Mouse (Mus musculus): Measurements from ENCODE around the gene Cpz. TPM values are rescaled to one million over a fixed set of nuclear protein-coding genes. Genes with fewer than 3 reads are reported as not detected.

Gene Cpz
- polyA plus RNA-seq (2014; fragmentation: Nextera tagmentation; extraction: Ambion mirVana): 4.5 and 5.9 TPM in 2 replicates

DNA sequence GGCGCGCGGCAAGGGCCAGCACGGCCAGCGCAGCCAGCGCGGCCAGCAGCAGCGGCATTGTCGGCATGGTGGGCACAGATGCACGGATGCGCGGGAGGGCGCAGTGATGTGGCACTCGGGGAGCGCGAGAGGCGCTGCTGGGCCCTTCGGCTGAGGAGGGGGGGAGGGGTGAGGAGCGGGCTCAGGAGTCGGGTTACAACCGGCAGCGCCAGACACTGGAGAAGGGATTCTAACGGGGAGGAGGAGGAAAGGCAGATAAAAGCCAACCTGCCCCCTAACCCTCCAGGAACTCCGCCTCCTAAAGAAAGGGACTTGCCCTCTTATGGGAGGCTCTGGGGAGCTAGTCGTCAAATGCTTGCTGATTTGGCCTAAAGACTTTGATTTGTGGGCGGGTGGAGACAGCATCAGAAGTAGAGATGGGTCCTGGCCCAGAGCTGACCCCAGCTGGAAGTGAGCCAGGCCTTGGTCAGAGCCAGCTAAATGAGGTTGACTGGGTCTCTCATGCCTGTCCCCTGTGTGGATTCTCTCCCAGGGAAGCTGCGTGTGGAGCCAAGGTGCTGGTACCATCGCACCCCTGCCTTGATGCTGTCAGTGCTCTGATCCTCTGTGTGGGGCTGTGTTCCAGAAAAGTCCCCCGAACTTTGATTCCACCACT lies at the start of gene Cpz:
Cpz (minus strand) TSS at position 230 of the 655 bp plus-strand sequence.
- no peaks in the 10 kb centered on the region for H3K9me3 ChIP-seq (replicated peaks; ENCODE audit: control insufficient read depth, low read length)
- peak within 1 kb of the TSS; percentile 71 for H3K4me2 ChIP-seq
- peaks cover 11% of the 10 kb centered on the region for H3K4me1 ChIP-seq (ENCODE audit: control insufficient read depth, insufficient read depth, low read length)
- H3K9ac ChIP-seq (ENCODE audit: low read depth, low read length): peak within 1 kb of the TSS; percentile 49
- H3K27me3 ChIP-seq (ENCODE audit: control insufficient read depth, insufficient read depth, low read length): peaks cover 51% of the 10 kb centered on the region
- no peak within 1 kb of the TSS for H3K27ac ChIP-seq (ENCODE audit: low read depth, low read length)
- no peaks in the 10 kb centered on the region for H3K36me3 ChIP-seq (ENCODE audit: control insufficient read depth, insufficient read depth, low read length)
- peak; percentile 70 for ATAC-seq (replicated peaks; ENCODE audit: insufficient number of reproducible peaks, low FRiP score, low TSS enrichment)
- H3K4me3 ChIP-seq (ENCODE audit: low read depth, low read length): peak within 1 kb of the TSS; percentile 34
- 2% methylated on average over 29 of the region's 29 CpGs for WGBS (ENCODE audit: insufficient replicate concordance)

DNA sequence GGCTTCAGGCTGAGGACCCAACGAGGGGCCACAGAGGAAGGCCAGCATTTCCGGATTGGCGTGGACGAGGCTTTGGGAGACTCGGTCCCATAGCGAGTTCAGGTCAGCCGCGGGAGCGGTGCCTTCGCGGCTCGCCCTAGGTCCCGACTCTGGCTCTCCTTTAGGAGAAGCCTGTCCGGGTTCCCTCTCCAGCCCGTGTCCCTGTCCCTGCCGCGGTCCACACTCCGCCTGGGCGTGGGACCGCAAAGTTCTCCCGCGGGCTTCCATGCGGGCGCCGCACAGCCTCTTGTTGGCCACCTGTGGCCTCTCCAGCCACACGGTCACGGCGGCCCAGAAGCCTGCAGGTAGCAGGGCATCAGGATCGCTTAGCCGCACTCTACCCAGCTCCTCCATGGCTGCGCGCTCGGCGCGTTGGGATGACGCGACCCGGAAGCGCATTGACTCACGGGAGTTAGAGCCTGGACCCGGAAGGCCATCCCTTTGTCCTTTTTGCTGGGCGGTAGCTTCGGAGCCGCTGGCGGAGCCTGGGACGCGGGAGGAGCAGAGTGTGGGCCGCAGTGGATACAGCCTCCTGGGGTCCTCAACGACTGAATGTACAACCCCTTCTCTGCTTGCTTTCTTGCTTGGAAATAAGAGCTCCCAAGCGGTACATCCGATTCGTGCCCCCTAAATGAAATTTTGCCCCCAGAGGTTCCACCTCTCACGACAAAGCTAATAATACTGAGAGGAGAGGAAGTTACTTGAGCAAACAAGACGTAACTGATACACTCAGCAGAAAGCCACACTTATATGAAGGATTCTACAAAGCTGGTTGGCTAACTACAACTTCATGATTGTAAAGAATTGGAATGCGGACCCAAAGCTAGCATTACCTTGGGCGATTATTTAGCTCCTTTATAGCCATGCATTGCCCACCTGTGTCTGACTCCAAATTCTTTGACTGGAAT lies 49.4 kb upstream of the Cpz start, which contains the start of gene Trmt44:
Trmt44 (minus strand) TSS at position 418 of the 947 bp plus-strand sequence.
- Histone ChIP-seq H3K27ac (ENCODE audit: low read depth, low read length) (peak within 1 kb of the TSS; percentile 80), H3K36me3 (ENCODE audit: control insufficient read depth, insufficient read depth, low read length) (peaks cover 5% of the 10 kb centered on the region; the same call in 1 of the 2 replicates), H3K4me1 (ENCODE audit: control insufficient read depth, insufficient read depth, low read length) (peaks cover 6% of the 10 kb centered on the region), H3K9me3 (replicated peaks; ENCODE audit: control insufficient read depth, low read length) (no peaks in the 10 kb centered on the region), H3K4me3 (ENCODE audit: low read depth, low read length) (peak within 1 kb of the TSS; percentile 68), H3K9ac (ENCODE audit: low read depth, low read length) (peak within 1 kb of the TSS; percentile 82), H3K27me3 (ENCODE audit: control insufficient read depth, insufficient read depth, low read length) (no peaks in the 10 kb centered on the region), H3K4me2 (peak within 1 kb of the TSS; percentile 90)
- 3% methylated on average over 56 of the region's 56 CpGs for WGBS (ENCODE audit: insufficient replicate concordance)
- ATAC-seq (replicated peaks; ENCODE audit: insufficient number of reproducible peaks, low FRiP score, low TSS enrichment): peak; percentile 82

DNA sequence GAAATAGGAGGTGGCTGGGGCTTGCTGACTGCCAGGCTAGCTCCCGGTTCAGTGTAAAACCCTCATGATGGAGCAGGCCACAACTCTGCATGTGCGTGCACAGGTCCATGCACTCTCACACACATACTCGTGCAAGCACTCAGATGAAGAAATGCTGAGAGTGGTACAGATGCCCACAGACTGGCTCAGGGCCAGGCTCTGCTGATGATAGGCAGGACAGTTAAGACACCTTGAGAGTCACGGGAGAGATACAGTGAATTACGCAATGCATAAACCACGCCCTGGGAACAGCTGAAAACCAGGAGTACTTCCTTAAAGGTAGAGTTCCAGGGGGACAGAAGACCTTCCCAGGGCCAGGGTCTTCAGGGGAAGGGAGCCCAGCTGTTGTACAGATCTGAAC lies 46.0 kb upstream of the Cpz start:
- Histone ChIP-seq H3K36me3 (ENCODE audit: control insufficient read depth, insufficient read depth, low read length) (peaks cover 11% of the 10 kb centered on the region), H3K4me3 (ENCODE audit: low read depth, low read length) (no peak overlapping the region), H3K27me3 (ENCODE audit: control insufficient read depth, insufficient read depth, low read length) (no peaks in the 10 kb centered on the region), H3K9ac (ENCODE audit: low read depth, low read length) (no peak overlapping the region), H3K4me2 (no peak overlapping the region), H3K27ac (ENCODE audit: low read depth, low read length) (no peak overlapping the region), H3K9me3 (replicated peaks; ENCODE audit: control insufficient read depth, low read length) (no peaks in the 10 kb centered on the region), H3K4me1 (ENCODE audit: control insufficient read depth, insufficient read depth, low read length) (peaks cover 6% of the 10 kb centered on the region)
- 88% methylated on average over 6 of the region's 6 CpGs for WGBS (ENCODE audit: insufficient replicate concordance)
- no peak for ATAC-seq (replicated peaks; ENCODE audit: insufficient number of reproducible peaks, low FRiP score, low TSS enrichment)

DNA sequence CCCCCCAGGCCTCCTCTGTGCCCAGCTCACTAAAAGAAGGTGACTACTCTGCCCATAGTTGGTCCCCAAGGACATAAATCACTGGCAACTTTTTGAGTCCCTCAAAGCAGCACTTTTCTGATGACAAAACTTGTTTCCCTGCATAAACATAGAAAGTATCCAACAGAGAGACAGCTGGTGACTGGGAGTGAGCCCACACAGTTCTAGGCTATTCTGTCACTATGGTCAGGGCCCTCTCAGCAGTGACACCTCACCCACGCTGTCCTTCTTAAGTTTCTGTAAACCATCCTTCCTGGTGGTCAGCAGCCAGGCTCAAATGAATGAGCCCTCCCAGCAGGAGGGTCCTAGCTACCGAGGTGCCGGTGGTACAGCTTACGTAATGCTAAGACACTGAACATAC lies 41.1 kb upstream of the Cpz start:
- ATAC-seq (replicated peaks; ENCODE audit: insufficient number of reproducible peaks, low FRiP score, low TSS enrichment): no peak
- no peak overlapping the region for H3K4me3 ChIP-seq (ENCODE audit: low read depth, low read length)
- H3K9ac ChIP-seq (ENCODE audit: low read depth, low read length): no peak overlapping the region
- H3K9me3 ChIP-seq (replicated peaks; ENCODE audit: control insufficient read depth, low read length): no peaks in the 10 kb centered on the region
- H3K27me3 ChIP-seq (ENCODE audit: control insufficient read depth, insufficient read depth, low read length): no peaks in the 10 kb centered on the region
- peaks cover 30% of the 10 kb centered on the region for H3K36me3 ChIP-seq (ENCODE audit: control insufficient read depth, insufficient read depth, low read length)
- no peak overlapping the region for H3K27ac ChIP-seq (ENCODE audit: low read depth, low read length)
- no peak overlapping the region for H3K4me2 ChIP-seq
- no peaks in the 10 kb centered on the region for H3K4me1 ChIP-seq (ENCODE audit: control insufficient read depth, insufficient read depth, low read length)
- 82% methylated on average over 4 of the region's 4 CpGs for WGBS (ENCODE audit: insufficient replicate concordance)

DNA sequence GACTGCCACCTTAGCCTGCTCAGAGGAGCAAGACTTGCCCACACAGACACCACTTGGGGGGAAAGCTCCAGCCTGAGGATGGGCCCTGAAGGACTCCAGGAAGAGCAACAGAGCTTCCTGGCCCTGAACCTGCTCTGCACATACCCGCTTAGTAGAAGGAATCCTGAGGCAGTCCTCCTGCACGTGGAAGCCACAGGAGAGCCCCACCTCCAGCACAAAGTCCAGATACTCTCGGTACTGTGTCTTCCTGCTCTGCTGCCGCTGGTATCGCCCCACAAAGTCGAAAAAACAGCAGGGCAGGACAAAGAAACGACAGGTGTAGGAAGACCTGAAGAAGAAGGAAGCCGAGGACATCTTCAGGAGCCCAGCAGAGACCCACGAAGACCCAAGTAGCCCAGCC lies 39.7 kb upstream of the Cpz start:
- H3K4me2 ChIP-seq: no peak overlapping the region
- no peaks in the 10 kb centered on the region for H3K4me1 ChIP-seq (ENCODE audit: control insufficient read depth, insufficient read depth, low read length)
- no peaks in the 10 kb centered on the region for H3K9me3 ChIP-seq (replicated peaks; ENCODE audit: control insufficient read depth, low read length)
- H3K27me3 ChIP-seq (ENCODE audit: control insufficient read depth, insufficient read depth, low read length): no peaks in the 10 kb centered on the region
- 84% methylated on average over 9 of the region's 9 CpGs for WGBS (ENCODE audit: insufficient replicate concordance)
- no peak for ATAC-seq (replicated peaks; ENCODE audit: insufficient number of reproducible peaks, low FRiP score, low TSS enrichment)
- no peak overlapping the region for H3K4me3 ChIP-seq (ENCODE audit: low read depth, low read length)
- no peak overlapping the region for H3K27ac ChIP-seq (ENCODE audit: low read depth, low read length)
- H3K36me3 ChIP-seq (ENCODE audit: control insufficient read depth, insufficient read depth, low read length): peaks cover 31% of the 10 kb centered on the region
- H3K9ac ChIP-seq (ENCODE audit: low read depth, low read length): no peak overlapping the region

DNA sequence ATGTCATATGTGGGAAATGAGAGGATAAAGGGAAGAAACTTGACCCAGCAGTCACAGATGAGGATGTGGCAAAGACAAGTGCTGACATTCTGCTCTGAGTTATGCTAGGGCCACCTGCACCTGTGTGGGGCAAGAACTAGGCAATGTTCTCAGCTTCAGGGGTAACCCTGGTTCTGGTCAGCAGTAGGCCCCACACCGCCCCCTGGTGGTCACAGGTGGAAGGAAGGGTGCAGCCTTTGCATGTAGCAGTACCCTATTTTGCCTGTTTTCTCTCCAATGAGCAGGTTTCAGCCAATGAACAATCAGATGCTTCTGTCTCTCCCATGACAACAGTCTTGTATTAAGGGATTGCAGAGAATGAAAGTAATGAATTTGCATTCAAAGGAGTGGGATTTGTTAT lies 38.0 kb upstream of the Cpz start:
- Histone ChIP-seq H3K9me3 (replicated peaks; ENCODE audit: control insufficient read depth, low read length) (no peaks in the 10 kb centered on the region), H3K27ac (ENCODE audit: low read depth, low read length) (no peak overlapping the region), H3K36me3 (ENCODE audit: control insufficient read depth, insufficient read depth, low read length) (peaks cover 27% of the 10 kb centered on the region), H3K9ac (ENCODE audit: low read depth, low read length) (no peak overlapping the region), H3K4me3 (ENCODE audit: low read depth, low read length) (no peak overlapping the region), H3K27me3 (ENCODE audit: control insufficient read depth, insufficient read depth, low read length) (no peaks in the 10 kb centered on the region), H3K4me2 (no peak overlapping the region), H3K4me1 (ENCODE audit: control insufficient read depth, insufficient read depth, low read length) (peaks cover 16% of the 10 kb centered on the region)
- 9% methylated on average over 1 of the region's 1 CpGs for WGBS (ENCODE audit: insufficient replicate concordance)
- ATAC-seq (replicated peaks; ENCODE audit: insufficient number of reproducible peaks, low FRiP score, low TSS enrichment): no peak

DNA sequence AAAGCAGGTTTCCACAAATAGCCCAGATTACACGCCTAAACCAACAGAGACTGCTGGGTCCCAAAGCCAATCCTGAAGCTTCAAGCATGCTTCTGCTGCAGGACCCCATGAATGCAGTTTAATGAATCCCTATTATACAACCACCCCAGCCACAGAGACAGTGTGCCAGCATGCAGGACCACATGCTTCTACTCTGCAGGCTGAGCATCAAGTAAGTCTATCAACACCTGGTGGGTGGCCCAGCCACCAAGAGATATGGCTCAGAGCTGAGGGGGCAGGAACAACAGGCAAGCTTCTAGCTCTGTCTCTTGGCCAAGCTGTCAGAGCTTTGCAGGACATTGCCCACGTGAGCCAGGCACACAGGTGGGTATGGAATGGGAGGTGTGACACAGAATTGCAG lies 37.1 kb upstream of the Cpz start:
- WGBS (ENCODE audit: insufficient replicate concordance): 83% methylated on average over 2 of the region's 2 CpGs
- peaks cover 24% of the 10 kb centered on the region for H3K4me1 ChIP-seq (ENCODE audit: control insufficient read depth, insufficient read depth, low read length)
- H3K4me3 ChIP-seq (ENCODE audit: low read depth, low read length): no peak overlapping the region
- H3K27ac ChIP-seq (ENCODE audit: low read depth, low read length): no peak overlapping the region
- no peaks in the 10 kb centered on the region for H3K9me3 ChIP-seq (replicated peaks; ENCODE audit: control insufficient read depth, low read length)
- no peak overlapping the region for H3K9ac ChIP-seq (ENCODE audit: low read depth, low read length)
- no peak overlapping the region for H3K4me2 ChIP-seq
- no peak for ATAC-seq (replicated peaks; ENCODE audit: insufficient number of reproducible peaks, low FRiP score, low TSS enrichment)
- H3K27me3 ChIP-seq (ENCODE audit: control insufficient read depth, insufficient read depth, low read length): no peaks in the 10 kb centered on the region
- peaks cover 27% of the 10 kb centered on the region for H3K36me3 ChIP-seq (ENCODE audit: control insufficient read depth, insufficient read depth, low read length)

DNA sequence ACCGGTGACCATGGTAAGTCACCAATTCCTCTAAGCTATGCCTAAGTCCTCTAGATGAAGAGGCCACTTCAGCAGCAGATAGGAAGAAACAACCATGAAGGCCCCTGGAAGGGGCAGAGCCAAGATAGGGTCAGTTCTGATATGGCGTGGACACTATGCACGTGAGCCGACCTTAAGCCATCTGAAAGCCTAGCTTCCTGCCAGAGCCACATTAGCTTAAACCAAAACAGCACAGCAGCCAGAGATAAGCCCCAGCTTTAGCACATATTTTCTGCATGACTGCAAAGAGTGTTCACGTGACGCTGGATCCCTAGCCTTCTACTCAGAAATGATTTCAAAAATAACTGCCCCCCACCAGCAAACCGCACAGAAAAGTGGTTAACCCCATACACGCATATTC lies 33.9 kb upstream of the Cpz start:
- 36% methylated on average over 8 of the region's 8 CpGs for WGBS (ENCODE audit: insufficient replicate concordance)
- H3K4me3 ChIP-seq (ENCODE audit: low read depth, low read length): no peak overlapping the region
- H3K4me1 ChIP-seq (ENCODE audit: control insufficient read depth, insufficient read depth, low read length): peaks cover 24% of the 10 kb centered on the region
- peak overlapping the region; percentile 85 for H3K27ac ChIP-seq (ENCODE audit: low read depth, low read length)
- no peaks in the 10 kb centered on the region for H3K9me3 ChIP-seq (replicated peaks; ENCODE audit: control insufficient read depth, low read length)
- peak; percentile 55; the same call in 1 of the 2 replicates for ATAC-seq (replicated peaks; ENCODE audit: insufficient number of reproducible peaks, low FRiP score, low TSS enrichment)
- H3K27me3 ChIP-seq (ENCODE audit: control insufficient read depth, insufficient read depth, low read length): no peaks in the 10 kb centered on the region
- peaks cover 16% of the 10 kb centered on the region for H3K36me3 ChIP-seq (ENCODE audit: control insufficient read depth, insufficient read depth, low read length)
- H3K9ac ChIP-seq (ENCODE audit: low read depth, low read length): no peak overlapping the region
- peak overlapping the region; percentile 31; the same call in 1 of the 2 replicates for H3K4me2 ChIP-seq
